Mouse (Mus musculus) MEL (cell line): ENCODE data around the gene Sar1a. TPM values are rescaled to one million over a fixed set of nuclear protein-coding genes. Genes with fewer than 3 reads are reported as not detected.

Experiments
- DNase-seq: peaks from one replicate; pipeline ENCODE4 v3.0.0; 2011; ENCODE audit warnings: low read depth, low spot score
- H3K27ac ChIP-seq: 2 replicates; pipeline ENCODE4 v1.5.1; 2012; ENCODE audit warnings: low read depth, mild to moderate bottlenecking, control low read depth, low read length, moderate library complexity; ENCODE audit not compliant: control insufficient read depth
- H3K27me3 ChIP-seq, 2 experiments: fragments of 150-350 bp in 1 of 2; sonication (generic) in 1 of 2; 2 replicates each; pipeline ENCODE4 v1.6.1; 2012; ENCODE audit warnings: low read length in 2 of 2, mild to moderate bottlenecking in 2 of 2, improper control_type of control experiment in 1 of 2, moderate library complexity in 1 of 2; ENCODE audit not compliant: insufficient read depth in 2 of 2, control insufficient read depth in 1 of 2
- H3K36me3 ChIP-seq, 2 experiments: 2 replicates each; pipeline ENCODE4 v1.6.1; 2012 to 2014; ENCODE audit warnings: low read length in 2 of 2, improper control_type of control experiment in 1 of 2, inconsistent platforms in 1 of 2, mild to moderate bottlenecking in 1 of 2; ENCODE audit not compliant: insufficient read depth in 2 of 2, control insufficient read depth in 1 of 2
- H3K4me1 ChIP-seq, 2 experiments: fragments of 150-350 bp in 1 of 2; sonication (generic) in 1 of 2; 2 replicates each; pipeline ENCODE4 v1.6.1; 2012; ENCODE audit warnings: low read length in 2 of 2, improper control_type of control experiment in 1 of 2, mild to moderate bottlenecking in 1 of 2; ENCODE audit not compliant: insufficient read depth in 2 of 2, control insufficient read depth in 1 of 2
- H3K4me3 ChIP-seq, 2 experiments: fragments of 150-350 bp in 1 of 2; sonication (generic) in 1 of 2; 2 replicates each; pipeline ENCODE4 v1.5.1; 2012; ENCODE audit warnings: low read depth in 2 of 2, low read length in 2 of 2, mild to moderate bottlenecking in 2 of 2, moderate library complexity in 2 of 2, control low read depth in 1 of 2, improper control_type of control experiment in 1 of 2; ENCODE audit not compliant: control insufficient read depth in 1 of 2, insufficient read depth in 1 of 2
- H3K79me2 ChIP-seq: 2 replicates; pipeline ENCODE4 v1.6.1; 2012; ENCODE audit warnings: mild to moderate bottlenecking, low read length, moderate library complexity; ENCODE audit not compliant: control insufficient read depth, poor library complexity, insufficient read depth
- H3K9ac ChIP-seq: 2 replicates; pipeline ENCODE4 v1.6.1; 2012; ENCODE audit warnings: low read depth, mild to moderate bottlenecking, control low read depth, low read length, moderate library complexity; ENCODE audit not compliant: control insufficient read depth, poor library complexity, severe bottlenecking
- H3K9me3 ChIP-seq: fragments of 150-350 bp; sonication (generic); replicated peaks from 2 replicates; pipeline ENCODE4 v1.6.1; 2012; ENCODE audit warnings: mild to moderate bottlenecking, low read length, improper control_type of control experiment, moderate library complexity; ENCODE audit not compliant: insufficient read depth
- BHLHE40 ChIP-seq: IDR thresholded peaks from 2 replicates; pipeline ENCODE4 v1.6.1; 2012; ENCODE audit warnings: low read depth, mild to moderate bottlenecking, inconsistent platforms, low read length, improper control_type of control experiment, borderline replicate concordance
- CHD2 ChIP-seq: IDR thresholded peaks from 2 replicates; pipeline ENCODE4 v1.6.1; 2011; ENCODE audit warnings: low read length, improper control_type of control experiment
- CTCF ChIP-seq, 3 experiments: IDR thresholded peaks in 2 of 3; conservative IDR thresholded peaks in 1 of 3; 2 replicates each; pipeline ENCODE4 v1.5.1; 2011 to 2012; ENCODE audit warnings: low read length in 3 of 3, low read depth in 2 of 3, mild to moderate bottlenecking in 2 of 3, improper control_type of control experiment in 1 of 3, inconsistent platforms in 1 of 3, mixed read lengths in 1 of 3, moderate library complexity in 1 of 3; ENCODE audit not compliant: control insufficient read depth in 1 of 3, insufficient read depth in 1 of 3, poor library complexity in 1 of 3, severe bottlenecking in 1 of 3
- E2F4 ChIP-seq: IDR thresholded peaks from 2 replicates; pipeline ENCODE4 v1.6.1; 2011; ENCODE audit warnings: low read depth, low read length, improper control_type of control experiment, borderline replicate concordance
- ELF1 ChIP-seq: IDR thresholded peaks from 2 replicates; pipeline ENCODE4 v1.6.1; 2014; ENCODE audit warnings: low read depth, mild to moderate bottlenecking, inconsistent platforms, low read length, improper control_type of control experiment, moderate library complexity
- EP300 ChIP-seq, 2 experiments: IDR thresholded peaks; 2 replicates each; pipeline ENCODE4 v1.6.1; 2011; ENCODE audit warnings: improper control_type of control experiment in 2 of 2, low read length in 2 of 2, low read depth in 1 of 2, mild to moderate bottlenecking in 1 of 2
- ETS1 ChIP-seq: IDR thresholded peaks from 2 replicates; pipeline ENCODE4 v1.6.1; 2012; ENCODE audit warnings: low read depth, mild to moderate bottlenecking, inconsistent platforms, low read length, improper control_type of control experiment, moderate library complexity
- HCFC1 ChIP-seq: IDR thresholded peaks from 2 replicates; pipeline ENCODE4 v1.6.1; 2012; ENCODE audit warnings: low read depth, mild to moderate bottlenecking, inconsistent platforms, low read length, improper control_type of control experiment, moderate library complexity
- MAZ ChIP-seq: IDR thresholded peaks from 2 replicates; pipeline ENCODE4 v1.6.1; 2012; ENCODE audit warnings: low read depth, mild to moderate bottlenecking, inconsistent platforms, low read length, improper control_type of control experiment
- MEF2A ChIP-seq: IDR thresholded peaks from 2 replicates; pipeline ENCODE4 v1.6.1; 2014; ENCODE audit warnings: low read depth, mild to moderate bottlenecking, inconsistent platforms, low read length, improper control_type of control experiment; ENCODE audit not compliant: poor library complexity, insufficient replicate concordance, severe bottlenecking; ENCODE audit errors: extremely low read depth
- MYC ChIP-seq: IDR thresholded peaks from 2 replicates; pipeline ENCODE4 v1.6.1; 2011; ENCODE audit warnings: low read depth, mild to moderate bottlenecking, low read length, improper control_type of control experiment, moderate library complexity
- POLR2AphosphoS5 ChIP-seq: IDR thresholded peaks from 2 replicates; pipeline ENCODE4 v1.6.1; 2012; ENCODE audit warnings: low read depth, borderline replicate concordance, mild to moderate bottlenecking, inconsistent platforms, low read length, moderate library complexity, mixed read lengths
- RAD21 ChIP-seq: IDR thresholded peaks from 2 replicates; pipeline ENCODE4 v1.6.1; 2011; ENCODE audit warnings: mild to moderate bottlenecking, low read depth, low read length, improper control_type of control experiment
- RCOR1 ChIP-seq: IDR thresholded peaks from 2 replicates; pipeline ENCODE4 v1.6.1; 2012; ENCODE audit warnings: low read depth, mild to moderate bottlenecking, inconsistent platforms, low read length, improper control_type of control experiment
- SIN3A ChIP-seq: IDR thresholded peaks from 2 replicates; pipeline ENCODE4 v1.6.1; 2012; ENCODE audit warnings: low read length, improper control_type of control experiment, inconsistent platforms
- TBP ChIP-seq: IDR thresholded peaks from 2 replicates; pipeline ENCODE4 v1.8.0; 2011; ENCODE audit warnings: low read depth, low read length, improper control_type of control experiment
- TCF12 ChIP-seq: IDR thresholded peaks from 2 replicates; pipeline ENCODE4 v1.6.1; 2014; ENCODE audit warnings: low read depth, mild to moderate bottlenecking, inconsistent platforms, low read length, improper control_type of control experiment, moderate library complexity
- UBTF ChIP-seq: IDR thresholded peaks from 2 replicates; pipeline ENCODE4 v1.6.1; 2012; ENCODE audit warnings: low read depth, mild to moderate bottlenecking, inconsistent platforms, low read length, improper control_type of control experiment, moderate library complexity, borderline replicate concordance; ENCODE audit not compliant: insufficient read depth
- USF2 ChIP-seq, 2 experiments: IDR thresholded peaks; 2 replicates each; pipeline ENCODE4 v1.6.1; 2011 to 2012; ENCODE audit warnings: improper control_type of control experiment in 2 of 2, low read length in 2 of 2, borderline replicate concordance in 1 of 2, inconsistent platforms in 1 of 2, low read depth in 1 of 2, mild to moderate bottlenecking in 1 of 2; ENCODE audit not compliant: insufficient read depth in 1 of 2
- ZKSCAN1 ChIP-seq: IDR thresholded peaks from 2 replicates; pipeline ENCODE4 v1.6.1; 2012; ENCODE audit warnings: low read depth, mild to moderate bottlenecking, inconsistent platforms, low read length, improper control_type of control experiment, moderate library complexity
- polyA plus RNA-seq, 2 experiments: library from polyadenylated mRNA; stranded (reverse) in 1 of 2; unstranded in 1 of 2; fragments of >175 nt in 1 of 2; fragments of >200 nt in 1 of 2; gene quantifications; 2 replicates each; pipeline versions ENCODE4 v1.2.1 to v1.2.4; 2012; ENCODE audit warnings: low replicate concordance in 2 of 2, low read depth in 1 of 2; ENCODE audit not compliant: insufficient read length in 2 of 2, insufficient read depth in 1 of 2, missing spikeins in 1 of 2
- total RNA-seq: library from RNA; depleted of rRNA; stranded (reverse); fragments of 300-350 nt; gene quantifications from 2 replicates; pipeline ENCODE4 v1.2.3, GENCODE M21; 2012

Gene Sar1a
- total and polyA plus RNA-seq, 3 experiments: 133 to 135 TPM; not detected in 1

DNA sequence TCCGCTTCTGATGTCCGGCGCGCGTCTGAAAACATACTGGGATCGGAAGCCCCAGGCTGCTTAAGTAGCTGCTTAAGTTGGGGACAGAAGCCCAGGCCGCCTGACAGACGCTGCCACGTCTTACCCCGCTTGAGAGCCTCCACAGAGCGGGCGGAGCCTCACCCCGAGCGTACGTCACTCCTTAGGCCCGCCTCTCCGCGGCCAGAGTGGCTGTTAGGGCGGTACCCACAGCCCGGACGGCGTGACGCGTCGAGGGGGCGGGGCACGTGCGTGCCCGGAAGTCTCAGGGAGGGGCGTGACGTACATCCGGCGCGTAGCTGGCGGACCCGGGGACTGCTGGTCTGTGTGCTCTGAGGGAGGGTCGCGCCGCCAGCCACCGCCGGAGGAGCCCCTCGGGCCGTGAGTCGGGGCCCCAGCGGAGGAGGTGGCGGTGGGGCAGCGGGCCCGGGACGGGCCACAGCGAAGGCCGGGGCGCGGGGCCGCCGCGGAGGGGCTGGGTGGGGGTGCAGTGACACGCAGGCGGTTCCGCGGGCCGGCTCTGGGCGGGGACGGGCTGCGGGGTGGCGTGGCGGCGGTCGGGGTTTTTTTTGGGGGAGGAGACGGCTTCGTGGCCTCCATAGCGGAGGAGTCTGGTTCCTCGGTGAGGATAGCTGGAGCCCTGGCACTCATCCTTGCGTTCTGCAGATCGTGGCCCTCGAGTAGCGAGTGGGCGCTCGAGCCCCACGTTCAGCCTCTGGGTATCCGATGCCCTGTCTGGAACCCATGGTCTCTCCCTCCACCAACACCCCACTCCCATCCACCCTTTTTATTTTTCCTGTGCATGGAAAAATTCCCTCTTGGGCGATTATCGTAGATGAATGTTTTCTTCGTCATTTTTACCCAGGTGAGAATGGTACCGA, at the start of gene Sar1a (continued):
- TF ChIP-seq EP300 (IDR thresholded peaks at IDR 0.05; ENCODE audit: low read depth in 1 of 2, low read length in 2 of 2): no peak
- TF ChIP-seq TCF12: no peak
- no peak for TF ChIP-seq E2F4
- no peak for TF ChIP-seq CTCF (IDR thresholded peaks at IDR 0.05 in 2 of 3, conservative IDR thresholded peaks at IDR 0.05 in 1 of 3; ENCODE audit: control insufficient read depth in 1 of 3, insufficient read depth in 1 of 3, low read depth in 2 of 3, low read length in 3 of 3, poor library complexity in 1 of 3, severe bottlenecking in 1 of 3)

GRCm38 (mm10) chr10:61632445-61632844, 47.7 kb upstream of the Sar1a start:
- TF ChIP-seq UBTF (no peak), BHLHE40 (no peak), RAD21 (no peak), HCFC1 (no peak), ZKSCAN1 (no peak), ELF1 (no peak), SIN3A (no peak), POLR2AphosphoS5 (no peak), TBP (no peak), ETS1 (no peak)
- Histone ChIP-seq H3K36me3 (no peaks in the 10 kb centered on the region), H3K27me3 (no peaks in the 10 kb centered on the region; a peak in 1 of 4 replicates), H3K4me1 (no peaks in the 10 kb centered on the region), H3K27ac (no peak overlapping the region), H3K9ac (no peak overlapping the region), H3K4me3 (no peak overlapping the region), H3K79me2 (no peaks in the 10 kb centered on the region), H3K9me3 (no peaks in the 10 kb centered on the region)
- no peak for DNase-seq

- no peak for DNase-seq
- no peak for TF ChIP-seq BHLHE40
- no peak for TF ChIP-seq MAZ
- TF ChIP-seq RCOR1: no peak
- TF ChIP-seq MYC: no peak
- TF ChIP-seq E2F4: no peak
- TF ChIP-seq CHD2: no peak
- TF ChIP-seq MEF2A: no peak
- TF ChIP-seq USF2 (IDR thresholded peaks at IDR 0.05; ENCODE audit: borderline replicate concordance in 1 of 2, insufficient read depth in 1 of 2, low read depth in 1 of 2, low read length in 2 of 2): no peak
- no peak overlapping the region for H3K4me3 ChIP-seq
- H3K79me2 ChIP-seq: no peaks in the 10 kb centered on the region
- H3K27me3 ChIP-seq: peaks cover 3 to 6% of the 10 kb centered on the region in 2 experiments; a peak in 3 of 4 replicates
- H3K36me3 ChIP-seq: no peaks in the 10 kb centered on the region
- no peaks in the 10 kb centered on the region for H3K9me3 ChIP-seq
- H3K4me1 ChIP-seq: no peaks in the 10 kb centered on the region
- H3K9ac ChIP-seq: no peak overlapping the region
- H3K27ac ChIP-seq: no peak overlapping the region
Observed at GRCm38 (mm10) chr10:61637055-61637454, 43.0 kb upstream of the Sar1a start.
